Mouse (Mus musculus): ENCODE data around the gene Retnlg. TPM values are rescaled to one million over a fixed set of nuclear protein-coding genes. Genes with fewer than 3 reads are reported as not detected.
"Not testable (repeated sequence)": the region's sequence is repeated elsewhere in the genome, so short reads cannot be mapped to it uniquely, and the experiment has no call there.

Gene Retnlg
- polyA plus RNA-seq, 1 experiment from 2014 or later = not detected

GRCm38 (mm10) chr16:48865004-48865403 lies 7.4 kb upstream of the Retnlg start:
- H3K4me3 ChIP-seq (ENCODE audit: control insufficient read depth in 1 of 2, insufficient read depth in 1 of 2, low read depth in 1 of 2, low read length in 2 of 2); H3K27me3 ChIP-seq (ENCODE audit: control insufficient read depth, insufficient read depth, low read length); H3K4me2 ChIP-seq (ENCODE audit: low read length); H3K27ac ChIP-seq (replicated peaks in 1 of 2; ENCODE audit: control insufficient read depth in 1 of 2, insufficient read depth in 1 of 2, low read depth in 2 of 2, low read length in 2 of 2); H3K36me3 ChIP-seq (ENCODE audit: control insufficient read depth, insufficient read depth, low read length); H3K9me3 ChIP-seq (ENCODE audit: control insufficient read depth, low read length); ATAC-seq (ENCODE audit: insufficient number of reproducible peaks, insufficient read depth, low FRiP score, low read depth); H3K9ac ChIP-seq (ENCODE audit: low read length); H3K4me1 ChIP-seq (ENCODE audit: control insufficient read depth in 2 of 2, insufficient read depth in 2 of 2, low read length in 2 of 2): not testable (repeated sequence)
- 81% methylated on average over 1 of the region's 1 CpGs for WGBS

DNA sequence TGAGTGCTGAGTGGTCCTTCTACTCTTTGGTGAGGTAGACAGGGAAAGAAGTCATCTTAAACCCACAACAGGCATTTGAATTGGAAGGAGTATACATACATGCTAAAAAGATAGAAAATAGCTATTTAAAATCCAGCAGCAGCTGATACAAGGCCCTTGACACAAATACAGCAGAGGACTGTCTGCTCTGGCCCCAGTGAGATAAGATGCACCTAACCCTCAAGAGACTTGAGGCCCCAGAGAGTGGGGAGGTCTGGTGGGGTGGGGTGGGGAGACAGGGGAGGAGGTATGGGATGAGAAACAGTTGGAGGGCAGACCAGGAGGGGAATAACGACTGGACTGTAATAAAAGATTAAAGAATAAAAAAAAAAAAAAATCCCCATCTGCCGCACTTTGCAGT lies 4.7 kb upstream of the Retnlg start:
- Histone ChIP-seq H3K36me3 (ENCODE audit: control insufficient read depth, insufficient read depth, low read length) (no peaks in the 10 kb centered on the region), H3K4me3 (ENCODE audit: control insufficient read depth in 1 of 2, insufficient read depth in 1 of 2, low read depth in 1 of 2, low read length in 2 of 2) (no peak overlapping the region), H3K9me3 (ENCODE audit: control insufficient read depth, low read length) (no peaks in the 10 kb centered on the region), H3K4me2 (ENCODE audit: low read length) (no peak overlapping the region), H3K9ac (ENCODE audit: low read length) (no peak overlapping the region), H3K27ac (replicated peaks in 1 of 2; ENCODE audit: control insufficient read depth in 1 of 2, insufficient read depth in 1 of 2, low read depth in 2 of 2, low read length in 2 of 2) (no peak overlapping the region), H3K4me1 (ENCODE audit: control insufficient read depth in 2 of 2, insufficient read depth in 2 of 2, low read length in 2 of 2) (no peaks in the 10 kb centered on the region), H3K27me3 (ENCODE audit: control insufficient read depth, insufficient read depth, low read length) (no peaks in the 10 kb centered on the region)
- WGBS = 51% methylated on average over 2 of the region's 2 CpGs
- no peak for ATAC-seq (ENCODE audit: insufficient number of reproducible peaks, insufficient read depth, low FRiP score, low read depth)

- H3K36me3 ChIP-seq (ENCODE audit: control insufficient read depth, insufficient read depth, low read length) = no peaks in the 10 kb centered on the region
- ATAC-seq (ENCODE audit: insufficient number of reproducible peaks, insufficient read depth, low FRiP score, low read depth) = no peak
- WGBS = 76% methylated on average over 1 of the region's 1 CpGs
- no peak overlapping the region for H3K4me3 ChIP-seq (ENCODE audit: control insufficient read depth in 1 of 2, insufficient read depth in 1 of 2, low read depth in 1 of 2, low read length in 2 of 2)
- H3K9me3 ChIP-seq (ENCODE audit: control insufficient read depth, low read length) = no peaks in the 10 kb centered on the region
- no peak overlapping the region for H3K9ac ChIP-seq (ENCODE audit: low read length)
- H3K4me2 ChIP-seq (ENCODE audit: low read length) = no peak overlapping the region
- no peaks in the 10 kb centered on the region for H3K27me3 ChIP-seq (ENCODE audit: control insufficient read depth, insufficient read depth, low read length)
- H3K4me1 ChIP-seq (ENCODE audit: control insufficient read depth in 2 of 2, insufficient read depth in 2 of 2, low read length in 2 of 2) = no peaks in the 10 kb centered on the region
- no peak overlapping the region for H3K27ac ChIP-seq (replicated peaks in 1 of 2; ENCODE audit: control insufficient read depth in 1 of 2, insufficient read depth in 1 of 2, low read depth in 2 of 2, low read length in 2 of 2)
Observed at GRCm38 (mm10) chr16:48868663-48869062, 3.8 kb upstream of the Retnlg start.

- Histone ChIP-seq H3K36me3 (ENCODE audit: control insufficient read depth, insufficient read depth, low read length) (no peaks in the 10 kb centered on the region), H3K27me3 (ENCODE audit: control insufficient read depth, insufficient read depth, low read length) (no peaks in the 10 kb centered on the region), H3K9ac (ENCODE audit: low read length) (no peak overlapping the region), H3K4me1 (ENCODE audit: control insufficient read depth in 2 of 2, insufficient read depth in 2 of 2, low read length in 2 of 2) (no peaks in the 10 kb centered on the region), H3K9me3 (ENCODE audit: control insufficient read depth, low read length) (no peaks in the 10 kb centered on the region), H3K4me2 (ENCODE audit: low read length) (no peak overlapping the region), H3K27ac (replicated peaks in 1 of 2; ENCODE audit: control insufficient read depth in 1 of 2, insufficient read depth in 1 of 2, low read depth in 2 of 2, low read length in 2 of 2) (no peak overlapping the region), H3K4me3 (ENCODE audit: control insufficient read depth in 1 of 2, insufficient read depth in 1 of 2, low read depth in 1 of 2, low read length in 2 of 2) (no peak overlapping the region)
- WGBS = 74% methylated on average over 3 of the region's 3 CpGs
- ATAC-seq (ENCODE audit: insufficient number of reproducible peaks, insufficient read depth, low FRiP score, low read depth) = no peak
Observed at GRCm38 (mm10) chr16:48869671-48870070, 2.8 kb upstream of the Retnlg start.

- H3K9me3 ChIP-seq (ENCODE audit: control insufficient read depth, low read length) = no peaks in the 10 kb centered on the region
- no peak for ATAC-seq (ENCODE audit: insufficient number of reproducible peaks, insufficient read depth, low FRiP score, low read depth)
- H3K27me3 ChIP-seq (ENCODE audit: control insufficient read depth, insufficient read depth, low read length) = no peaks in the 10 kb centered on the region
- WGBS = 92% methylated on average over 1 of the region's 1 CpGs
- no peak overlapping the region for H3K27ac ChIP-seq (replicated peaks in 1 of 2; ENCODE audit: control insufficient read depth in 1 of 2, insufficient read depth in 1 of 2, low read depth in 2 of 2, low read length in 2 of 2)
- H3K36me3 ChIP-seq (ENCODE audit: control insufficient read depth, insufficient read depth, low read length) = no peaks in the 10 kb centered on the region
- no peak overlapping the region for H3K4me2 ChIP-seq (ENCODE audit: low read length)
- no peaks in the 10 kb centered on the region for H3K4me1 ChIP-seq (ENCODE audit: control insufficient read depth in 2 of 2, insufficient read depth in 2 of 2, low read length in 2 of 2)
- no peak overlapping the region for H3K9ac ChIP-seq (ENCODE audit: low read length)
- no peak overlapping the region for H3K4me3 ChIP-seq (ENCODE audit: control insufficient read depth in 1 of 2, insufficient read depth in 1 of 2, low read depth in 1 of 2, low read length in 2 of 2)
Observed at GRCm38 (mm10) chr16:48871754-48872153, 667 bp upstream of the Retnlg start.

DNA sequence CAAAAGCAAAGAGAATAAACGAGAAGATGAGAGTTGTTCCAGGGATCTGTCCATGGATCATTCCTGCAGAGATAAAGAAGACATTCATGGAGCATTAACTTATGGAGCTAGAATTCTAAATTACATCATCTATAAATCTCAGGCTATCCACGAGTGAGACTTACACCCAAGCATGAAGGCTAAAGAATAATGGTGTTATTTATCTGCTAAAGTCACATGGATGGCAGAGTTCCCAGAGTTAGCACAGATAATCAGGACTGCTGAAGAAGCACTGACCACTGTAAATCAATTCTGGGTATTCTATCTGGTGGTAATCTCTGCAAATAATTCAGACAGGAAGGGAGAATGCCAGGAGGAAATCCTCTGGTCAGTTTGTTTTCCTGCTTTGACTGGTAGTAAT lies 18.3 kb downstream of the Retnlg start:
- H3K27ac ChIP-seq (replicated peaks in 1 of 2; ENCODE audit: control insufficient read depth in 1 of 2, insufficient read depth in 1 of 2, low read depth in 2 of 2, low read length in 2 of 2) = no peak overlapping the region
- no peaks in the 10 kb centered on the region for H3K27me3 ChIP-seq (ENCODE audit: control insufficient read depth, insufficient read depth, low read length)
- no peaks in the 10 kb centered on the region for H3K36me3 ChIP-seq (ENCODE audit: control insufficient read depth, insufficient read depth, low read length)
- H3K4me1 ChIP-seq (ENCODE audit: control insufficient read depth in 2 of 2, insufficient read depth in 2 of 2, low read length in 2 of 2) = no peaks in the 10 kb centered on the region
- no peaks in the 10 kb centered on the region for H3K9me3 ChIP-seq (ENCODE audit: control insufficient read depth, low read length)
- no peak overlapping the region for H3K9ac ChIP-seq (ENCODE audit: low read length)
- 38% methylated on average over 2 of the region's 2 CpGs for WGBS
- no peak for ATAC-seq (ENCODE audit: insufficient number of reproducible peaks, insufficient read depth, low FRiP score, low read depth)
- no peak overlapping the region for H3K4me2 ChIP-seq (ENCODE audit: low read length)
- H3K4me3 ChIP-seq (ENCODE audit: control insufficient read depth in 1 of 2, insufficient read depth in 1 of 2, low read depth in 1 of 2, low read length in 2 of 2) = no peak overlapping the region

GRCm38 (mm10) chr16:48899868-48900267 lies 27.4 kb downstream of the Retnlg start:
- Histone ChIP-seq H3K27me3 (ENCODE audit: control insufficient read depth, insufficient read depth, low read length) (no peaks in the 10 kb centered on the region), H3K36me3 (ENCODE audit: control insufficient read depth, insufficient read depth, low read length) (no peaks in the 10 kb centered on the region), H3K27ac (replicated peaks in 1 of 2; ENCODE audit: control insufficient read depth in 1 of 2, insufficient read depth in 1 of 2, low read depth in 2 of 2, low read length in 2 of 2) (no peak overlapping the region), H3K4me1 (ENCODE audit: control insufficient read depth in 2 of 2, insufficient read depth in 2 of 2, low read length in 2 of 2) (no peaks in the 10 kb centered on the region), H3K9ac (ENCODE audit: low read length) (no peak overlapping the region), H3K4me2 (ENCODE audit: low read length) (no peak overlapping the region), H3K9me3 (ENCODE audit: control insufficient read depth, low read length) (no peaks in the 10 kb centered on the region), H3K4me3 (ENCODE audit: control insufficient read depth in 1 of 2, insufficient read depth in 1 of 2, low read depth in 1 of 2, low read length in 2 of 2) (no peak overlapping the region)
- no peak for ATAC-seq (ENCODE audit: insufficient number of reproducible peaks, insufficient read depth, low FRiP score, low read depth)
- WGBS = 54% methylated on average over 1 of the region's 1 CpGs

GRCm38 (mm10) chr16:48911184-48911583 lies 38.8 kb downstream of the Retnlg start:
- Histone ChIP-seq H3K36me3 (ENCODE audit: control insufficient read depth, insufficient read depth, low read length) (no peaks in the 10 kb centered on the region), H3K27me3 (ENCODE audit: control insufficient read depth, insufficient read depth, low read length) (no peaks in the 10 kb centered on the region), H3K4me1 (ENCODE audit: control insufficient read depth in 2 of 2, insufficient read depth in 2 of 2, low read length in 2 of 2) (no peaks in the 10 kb centered on the region), H3K9ac (ENCODE audit: low read length) (no peak overlapping the region), H3K27ac (replicated peaks in 1 of 2; ENCODE audit: control insufficient read depth in 1 of 2, insufficient read depth in 1 of 2, low read depth in 2 of 2, low read length in 2 of 2) (no peak overlapping the region), H3K4me2 (ENCODE audit: low read length) (no peak overlapping the region), H3K4me3 (ENCODE audit: control insufficient read depth in 1 of 2, insufficient read depth in 1 of 2, low read depth in 1 of 2, low read length in 2 of 2) (no peak overlapping the region), H3K9me3 (ENCODE audit: control insufficient read depth, low read length) (no peaks in the 10 kb centered on the region)
- no peak for ATAC-seq (ENCODE audit: insufficient number of reproducible peaks, insufficient read depth, low FRiP score, low read depth)
- WGBS = 78% methylated on average over 1 of the region's 1 CpGs
